Mouse (Mus musculus): Measurements from ENCODE around the gene Slc4a3.
A peak's percentile ranks its signal among the peaks of the same experiment; 100 is the strongest.

Slc4a3 gene

DNA sequence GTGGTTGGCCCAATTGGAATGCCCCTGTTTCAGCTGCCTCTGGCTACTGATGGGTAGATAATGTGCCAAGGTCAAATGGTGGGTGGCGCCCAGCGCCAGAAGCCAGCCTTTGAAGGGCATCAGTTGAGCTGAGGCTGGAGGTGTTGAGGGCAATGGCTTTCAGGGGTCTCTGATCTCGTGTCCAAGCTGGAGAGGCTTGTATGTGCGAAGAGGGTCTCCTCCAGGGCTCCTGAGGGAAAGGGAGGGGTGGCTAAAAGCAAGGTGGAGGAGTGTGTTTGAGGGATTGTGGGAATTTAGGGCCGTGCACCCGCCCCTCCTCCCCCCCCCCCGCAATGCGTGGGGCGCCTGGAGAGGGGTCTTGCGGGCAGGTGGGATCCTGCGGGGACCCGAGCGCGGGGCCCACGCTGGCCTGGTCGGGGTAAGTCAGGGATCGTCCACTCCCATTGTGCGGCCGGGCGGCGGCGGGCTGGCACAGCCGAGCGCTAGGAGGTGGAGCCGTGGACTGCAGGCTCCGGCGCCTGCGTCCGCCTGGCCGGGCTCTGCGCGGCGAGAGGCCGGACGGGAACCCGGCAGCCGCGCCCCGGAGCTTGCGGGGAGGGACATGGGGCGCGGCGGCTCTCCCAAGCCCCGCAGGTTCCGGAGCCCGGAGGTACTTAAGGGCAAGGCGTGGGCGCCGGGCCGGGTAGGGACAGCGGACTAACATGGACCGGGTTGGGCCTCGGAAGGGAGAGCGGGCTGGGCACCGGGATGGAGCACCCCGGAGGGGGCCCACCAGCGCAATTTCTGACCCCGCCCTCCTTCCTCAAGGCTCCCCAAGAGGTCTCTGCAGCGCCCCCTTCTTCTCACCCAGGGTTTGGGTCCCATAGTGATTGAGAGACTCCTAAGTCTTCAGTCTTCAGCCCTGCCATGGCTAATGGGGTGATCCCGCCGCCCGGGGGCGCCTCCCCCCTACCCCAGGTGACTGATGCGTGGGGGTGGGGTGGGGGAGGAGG is at the start of gene Slc4a3:
Gene Slc4a3 (plus strand): TSS at position 302 of the 992 bp plus-strand sequence.
- no peak for DNase-seq

DNA sequence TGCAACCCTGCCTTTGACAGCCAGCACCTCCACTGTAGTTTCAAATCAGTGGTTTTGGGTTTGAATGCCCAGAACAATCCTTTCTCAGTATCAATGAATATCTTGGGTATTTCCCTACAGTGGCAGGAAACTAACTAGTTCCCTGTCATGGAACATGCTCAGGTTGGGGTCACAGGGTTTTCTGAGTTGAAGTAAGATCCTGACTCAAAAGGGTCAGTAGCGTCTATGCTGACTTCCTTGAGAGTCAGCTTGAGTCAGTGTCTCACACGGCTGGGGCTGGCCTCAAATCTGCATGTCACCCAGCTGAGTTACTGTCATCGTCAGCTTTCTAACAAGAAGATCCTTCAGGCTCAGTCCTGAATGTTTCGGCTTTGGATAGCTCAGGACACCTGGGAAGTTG is 47.2 kb upstream of the Slc4a3 start:
- no peak for DNase-seq

DNA sequence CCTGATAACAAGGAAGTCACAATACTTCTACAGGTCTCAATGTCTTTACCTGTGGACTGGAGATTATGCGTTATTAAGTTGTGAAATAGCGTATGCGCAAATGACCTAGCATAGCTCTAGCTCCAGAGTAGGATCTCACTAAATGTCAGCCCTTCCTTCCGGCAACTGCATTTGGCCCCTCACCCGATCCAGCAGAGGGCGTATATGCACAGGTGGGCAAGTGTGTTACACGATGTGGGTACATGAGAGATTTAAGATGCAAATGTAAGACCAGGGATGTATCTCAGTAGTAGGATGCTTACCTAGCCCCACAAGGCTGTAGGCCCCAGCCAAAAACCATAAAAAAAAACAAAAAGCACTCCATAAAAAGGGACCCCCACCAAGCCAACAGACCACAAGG is 46.6 kb upstream of the Slc4a3 start:
- no peak for DNase-seq

DNA sequence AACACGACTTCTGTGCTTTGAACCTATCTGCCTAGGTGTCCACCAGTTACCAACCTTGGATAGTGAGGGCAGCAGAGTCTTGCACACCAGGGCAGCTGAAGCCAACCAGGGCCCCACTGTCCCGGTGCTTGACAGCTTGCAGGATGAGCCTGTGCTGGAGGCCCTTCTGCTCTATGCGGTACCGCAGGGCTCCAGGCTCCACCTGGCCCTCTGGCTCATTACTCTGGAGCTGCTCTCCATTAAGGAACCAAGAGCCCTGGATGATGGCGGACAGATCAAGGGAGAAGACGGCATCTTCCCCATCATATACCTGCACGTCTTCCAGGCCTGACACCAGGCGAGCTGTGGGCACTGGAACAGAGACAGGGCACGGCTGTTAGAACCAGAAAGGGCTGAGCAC is 44.2 kb upstream of the Slc4a3 start:
- DNase-seq = no peak

DNA sequence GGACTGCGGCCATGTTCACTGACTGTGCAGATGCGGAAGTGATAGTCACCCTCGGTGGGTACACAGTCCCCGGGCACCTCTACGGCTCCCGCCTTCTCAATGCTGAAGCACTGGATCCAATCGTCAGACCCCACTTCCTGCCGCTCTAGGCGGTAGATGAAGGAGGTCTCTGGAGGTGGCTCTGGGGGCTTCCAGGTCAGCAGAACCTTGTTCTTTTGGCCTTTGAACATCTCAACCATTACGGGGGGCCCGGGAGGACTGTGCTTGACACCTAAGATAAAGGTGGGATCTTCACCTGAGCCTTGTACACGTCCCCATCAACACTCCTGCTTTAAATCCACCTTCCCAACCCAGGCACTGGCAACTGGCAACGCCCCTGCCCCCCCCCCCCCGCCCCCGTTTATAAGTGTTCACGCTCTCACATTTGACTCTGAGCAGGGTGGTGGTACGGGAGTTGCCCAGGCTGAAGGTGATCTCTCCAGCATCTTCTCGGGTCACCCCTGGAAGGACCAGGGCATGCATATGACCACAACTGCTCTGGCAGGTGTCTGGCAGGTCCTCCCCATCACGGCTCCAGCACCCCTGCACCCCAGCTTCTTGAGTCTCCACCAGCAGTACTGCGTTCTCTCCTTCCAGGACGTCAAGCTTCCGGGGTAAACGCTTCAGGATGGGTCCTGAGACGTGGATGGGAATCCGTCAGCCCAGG is 43.0 kb upstream of the Slc4a3 start:
- no peak for DNase-seq

DNA sequence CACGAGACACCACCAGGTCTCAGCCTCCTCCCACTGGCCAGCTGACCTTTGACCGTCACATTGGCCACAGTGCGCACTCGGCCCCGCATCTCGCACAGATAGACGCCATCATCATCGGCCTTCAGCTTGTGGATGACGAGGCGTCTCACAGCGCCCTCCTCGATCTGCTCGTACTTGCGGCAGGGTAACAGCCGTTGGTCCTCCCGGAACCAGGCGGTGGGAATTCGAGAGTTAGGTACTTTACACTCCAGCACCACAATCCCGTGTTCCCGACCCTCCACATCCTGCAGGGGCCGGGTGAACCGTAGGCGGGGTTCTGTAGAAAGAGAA is 42.5 kb upstream of the Slc4a3 start:
- DNase-seq = no peak

DNA sequence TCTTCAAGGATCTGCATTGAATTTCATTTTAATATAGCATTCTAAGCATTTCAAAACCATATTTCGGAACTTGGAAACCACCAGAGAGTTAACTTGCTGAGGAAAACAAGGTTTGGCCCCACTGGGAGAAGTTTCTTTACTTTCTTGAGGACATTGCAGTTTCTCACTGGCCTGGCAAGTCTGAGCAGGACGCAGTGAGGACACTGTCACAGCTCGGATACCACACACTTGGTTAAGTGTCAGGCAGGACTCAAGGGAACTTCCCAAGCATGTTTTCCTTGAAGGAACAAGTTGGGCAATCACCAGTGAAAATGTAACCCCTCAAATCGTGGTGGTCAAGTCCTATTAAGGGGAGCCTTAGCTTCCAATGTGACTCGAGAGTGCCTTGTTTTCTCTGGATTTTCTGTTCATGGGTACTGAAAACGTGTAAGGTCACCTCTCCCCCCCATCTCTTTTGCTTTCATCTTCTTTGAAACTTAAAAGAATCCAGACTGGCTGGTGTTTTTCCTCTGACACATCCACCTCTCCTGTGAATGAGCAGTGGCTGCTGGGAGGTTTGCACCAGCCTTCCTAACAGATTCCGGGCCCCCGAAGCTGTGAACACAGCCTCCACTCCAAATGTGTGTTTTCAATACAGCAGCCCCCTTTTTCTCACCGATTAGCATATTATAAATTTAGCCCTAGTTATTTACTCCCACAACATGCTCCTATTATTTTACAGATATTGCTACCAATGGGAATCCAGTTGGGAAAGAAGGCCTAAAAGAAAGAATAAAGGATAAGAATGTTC is 41.6 kb upstream of the Slc4a3 start:
- no peak for DNase-seq

DNA sequence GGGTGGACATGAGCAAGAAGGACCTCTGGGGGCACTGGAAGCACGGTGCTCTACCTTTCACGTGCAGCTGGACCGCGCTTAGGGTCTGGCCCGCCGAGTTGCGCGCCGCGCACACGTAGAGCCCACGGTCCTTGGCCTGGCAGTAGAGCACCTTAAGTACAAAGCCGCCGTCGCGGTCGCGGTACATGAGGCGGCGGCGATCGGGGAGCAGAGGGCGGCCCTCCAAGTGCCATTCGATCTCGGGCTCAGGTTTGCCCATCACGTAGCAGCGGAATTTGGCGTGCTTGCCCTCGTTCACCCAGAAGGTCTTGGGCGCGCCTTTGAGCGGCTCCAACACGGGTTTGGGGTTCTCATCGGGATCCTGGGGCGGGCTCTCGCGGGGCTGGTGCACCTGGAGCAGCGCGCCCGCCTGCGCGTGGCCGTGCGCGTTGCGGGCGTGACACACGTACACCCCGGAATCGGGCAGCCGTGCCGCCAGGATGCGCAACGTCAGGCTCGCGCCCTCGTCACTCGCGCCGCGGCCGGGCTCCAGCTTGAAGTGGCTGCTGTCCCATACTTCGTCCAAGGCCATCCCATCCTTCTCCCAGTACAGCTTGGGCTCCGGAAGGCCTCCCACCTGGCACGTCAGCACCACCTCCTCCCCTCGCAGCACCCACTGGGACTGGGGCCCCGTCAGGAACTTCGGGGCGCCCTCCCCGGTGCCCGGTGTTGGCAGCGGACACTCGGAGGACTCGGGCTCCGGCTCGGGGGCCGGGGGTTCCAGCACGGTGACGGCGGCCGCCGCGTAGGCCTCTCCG is 40.7 kb upstream of the Slc4a3 start:
- DNase-seq = peak in 1 of 2 experiments; percentile 28

DNA sequence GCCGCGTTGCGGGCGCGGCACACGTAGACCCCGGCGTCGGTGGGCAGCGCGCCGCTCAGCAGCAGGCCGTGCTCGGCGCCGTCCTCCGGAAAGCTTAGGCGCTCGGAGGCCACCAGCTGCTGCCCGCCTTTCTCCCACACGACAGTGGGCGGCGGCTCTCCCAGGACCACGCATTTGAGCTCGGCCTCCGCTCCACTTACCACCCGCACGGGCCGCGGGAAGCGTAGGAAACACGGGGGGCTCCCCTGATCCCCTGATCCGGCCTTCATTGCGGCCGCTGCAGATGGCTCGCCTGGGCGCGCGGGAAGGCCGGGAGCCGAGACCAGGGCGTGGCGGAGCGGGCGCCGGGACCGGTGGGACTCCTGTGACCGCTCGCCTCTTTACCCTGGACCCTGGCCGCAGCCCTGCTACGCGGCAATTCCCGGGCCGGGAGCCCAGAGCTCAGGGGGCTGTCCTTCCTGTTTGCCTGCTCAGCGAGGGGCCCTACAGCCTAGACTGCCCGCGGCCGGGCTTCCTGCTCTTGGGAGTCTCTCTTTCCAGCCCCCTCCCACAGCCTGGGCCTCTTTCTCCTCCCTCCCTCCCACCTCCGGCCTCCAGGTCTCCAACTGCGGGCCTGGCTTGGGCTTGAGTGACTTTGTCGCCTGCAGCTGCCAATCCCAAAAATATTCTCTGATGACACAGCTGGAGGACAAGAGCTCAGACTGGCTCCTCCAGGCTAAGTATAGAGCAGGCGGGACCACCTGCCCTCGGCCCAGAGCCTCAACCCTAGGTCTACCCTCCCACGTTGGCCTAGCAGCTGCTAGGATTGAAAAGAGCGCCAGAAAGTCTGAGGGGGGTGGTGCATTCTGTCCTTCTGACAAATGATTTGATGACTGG is 39.9 kb upstream of the Slc4a3 start, which contains the start of gene Obsl1:
Gene Obsl1 (minus strand): TSS at position 497 of the 876 bp plus-strand sequence.
- no peak for DNase-seq

DNA sequence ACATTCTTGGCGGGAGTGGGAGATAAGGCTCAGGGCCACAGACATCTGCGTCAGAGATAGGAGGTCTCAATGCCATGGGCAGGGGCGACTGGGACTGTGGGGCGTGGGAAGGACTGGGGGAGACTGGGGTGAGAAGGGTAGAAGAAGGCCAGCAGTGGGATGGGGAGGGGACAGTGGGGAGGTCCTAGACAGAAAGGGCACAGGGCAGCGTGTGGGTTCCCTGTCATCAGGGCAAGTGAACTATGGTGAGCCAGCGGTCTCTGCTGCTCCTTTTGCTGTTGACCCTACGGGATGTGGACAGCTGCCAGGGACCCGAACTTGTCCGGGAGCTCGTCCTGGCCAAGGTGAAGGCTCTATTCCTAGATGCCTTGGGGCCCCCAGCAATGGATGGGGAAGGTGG is 39.1 kb upstream of the Slc4a3 start, which contains the start of gene Inha:
Gene Inha (plus strand): TSS at position 72 of the 400 bp plus-strand sequence.
- no peak for DNase-seq

DNA sequence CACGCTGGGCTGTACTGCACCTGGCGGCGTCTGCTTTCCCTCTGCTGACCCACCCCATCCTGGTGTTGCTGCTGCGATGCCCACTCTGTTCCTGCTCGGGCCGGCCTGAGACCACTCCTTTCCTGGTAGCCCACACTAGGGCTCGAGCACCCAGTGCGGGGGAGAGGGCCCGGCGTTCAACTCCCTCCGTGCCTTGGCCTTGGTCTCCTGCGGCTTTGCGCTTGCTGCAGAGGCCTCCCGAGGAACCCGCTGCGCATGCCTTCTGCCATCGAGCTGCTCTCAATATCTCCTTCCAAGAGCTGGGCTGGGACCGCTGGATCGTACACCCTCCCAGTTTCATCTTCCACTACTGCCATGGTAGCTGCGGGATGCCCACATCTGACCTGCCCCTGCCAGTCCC is 36.5 kb upstream of the Slc4a3 start:
- no peak for DNase-seq

DNA sequence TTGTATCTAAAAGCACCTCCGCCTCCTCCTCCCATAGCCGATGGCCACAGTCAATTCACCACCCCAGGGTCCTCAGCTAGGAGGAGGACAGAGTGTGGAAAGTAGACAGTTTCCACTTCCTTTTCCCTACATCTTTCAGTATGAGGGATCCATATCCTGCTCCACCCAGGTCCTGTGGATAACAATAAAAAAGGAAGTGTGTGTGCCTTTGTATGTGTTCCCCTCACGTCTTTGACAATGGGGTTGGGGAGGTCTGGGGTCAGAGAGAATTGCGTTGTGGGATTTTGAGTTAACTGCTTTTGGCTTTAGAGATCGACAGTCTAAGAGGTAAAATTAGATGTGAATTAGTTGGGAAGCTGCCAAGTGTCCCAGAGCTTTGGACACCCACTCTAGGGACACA is 35.9 kb upstream of the Slc4a3 start:
- no peak for DNase-seq

DNA sequence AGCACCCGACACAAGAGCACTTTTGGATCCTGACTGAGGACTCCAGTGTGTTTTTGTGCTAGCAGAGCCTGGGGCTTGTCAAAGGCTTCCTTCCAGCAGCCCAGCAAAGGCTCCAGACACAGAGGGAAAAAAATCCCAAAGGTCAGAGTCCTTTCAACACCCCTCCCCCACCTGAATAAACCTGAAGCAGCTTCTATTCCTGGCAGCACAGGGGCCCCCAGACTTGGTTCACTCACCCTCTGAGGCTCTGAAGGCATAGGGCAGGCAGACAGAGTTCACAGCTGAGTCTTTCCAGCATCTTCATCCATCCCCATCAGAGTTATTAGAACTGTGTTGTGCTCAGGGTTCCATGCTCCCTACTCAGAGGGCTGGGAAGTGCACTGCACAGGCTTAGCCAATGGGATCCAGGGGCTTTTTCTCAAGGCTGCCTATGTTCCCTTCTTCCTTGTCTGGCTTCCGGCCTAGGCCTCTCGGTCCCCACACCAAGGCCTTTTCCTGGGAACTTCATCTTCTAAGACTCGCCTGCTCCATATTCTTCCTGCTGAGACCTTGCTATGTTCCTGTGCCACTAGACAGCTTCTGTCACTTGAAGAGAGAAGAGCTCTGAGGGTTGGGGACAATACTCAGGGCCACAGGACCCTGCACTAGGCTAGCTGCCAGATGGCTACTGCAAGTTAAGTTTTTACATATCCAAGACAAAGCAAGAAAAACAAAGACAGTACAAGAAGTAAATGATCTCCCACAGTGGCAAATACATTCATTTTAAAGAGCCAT is 34.4 kb upstream of the Slc4a3 start:
- DNase-seq = no peak

DNA sequence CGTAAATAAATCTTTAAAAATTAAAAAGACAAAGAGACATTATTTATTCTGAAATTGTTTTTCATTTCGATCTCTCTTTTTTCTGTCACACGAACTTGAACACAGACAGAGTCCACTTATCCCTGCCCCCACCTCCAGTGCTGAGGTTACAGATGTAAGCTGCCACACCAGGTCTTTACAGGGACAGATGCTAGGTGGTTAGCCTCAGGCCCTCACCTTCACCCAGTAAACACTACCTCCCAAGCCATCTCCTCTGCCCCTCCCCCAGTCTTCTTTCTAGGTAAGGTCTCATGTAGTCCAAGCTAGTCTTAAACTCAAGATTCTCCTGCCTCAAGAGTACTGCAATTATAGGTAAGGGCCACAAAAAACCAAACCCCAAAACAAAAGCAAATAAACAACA is 33.5 kb upstream of the Slc4a3 start:
- no peak for DNase-seq

DNA sequence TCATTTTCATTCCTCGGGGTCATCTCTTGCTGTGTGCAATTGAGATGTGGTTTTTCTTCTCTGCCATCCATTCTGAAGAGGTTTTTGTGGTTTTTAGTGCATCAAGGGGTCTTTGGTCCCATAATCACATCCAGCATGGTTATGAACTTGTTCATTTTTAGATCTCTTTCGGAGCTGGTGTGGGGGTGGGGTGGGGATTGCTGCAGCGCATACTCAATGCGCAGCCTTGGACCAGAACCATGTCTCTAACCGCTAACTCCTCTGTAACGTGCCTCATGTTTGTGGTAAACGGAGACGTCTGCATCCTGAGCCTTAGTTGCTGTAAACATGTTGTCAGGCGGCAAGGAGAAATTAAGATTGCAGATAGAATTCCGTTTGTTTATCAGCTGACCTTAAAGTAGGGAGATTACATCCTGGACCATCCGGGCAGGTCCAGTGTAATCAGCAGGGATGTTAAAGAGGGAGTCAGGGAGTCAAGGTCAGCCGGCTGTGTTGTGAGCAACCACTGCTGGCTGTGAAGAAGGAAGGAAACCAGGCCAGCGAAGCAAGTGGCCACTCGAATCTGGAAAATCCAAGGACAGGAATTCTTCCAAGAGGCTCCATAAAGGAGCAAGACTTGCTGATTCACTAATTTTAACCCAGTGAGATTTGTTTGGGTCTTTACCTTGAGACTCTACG is 29.2 kb upstream of the Slc4a3 start:
- DNase-seq = no peak

DNA sequence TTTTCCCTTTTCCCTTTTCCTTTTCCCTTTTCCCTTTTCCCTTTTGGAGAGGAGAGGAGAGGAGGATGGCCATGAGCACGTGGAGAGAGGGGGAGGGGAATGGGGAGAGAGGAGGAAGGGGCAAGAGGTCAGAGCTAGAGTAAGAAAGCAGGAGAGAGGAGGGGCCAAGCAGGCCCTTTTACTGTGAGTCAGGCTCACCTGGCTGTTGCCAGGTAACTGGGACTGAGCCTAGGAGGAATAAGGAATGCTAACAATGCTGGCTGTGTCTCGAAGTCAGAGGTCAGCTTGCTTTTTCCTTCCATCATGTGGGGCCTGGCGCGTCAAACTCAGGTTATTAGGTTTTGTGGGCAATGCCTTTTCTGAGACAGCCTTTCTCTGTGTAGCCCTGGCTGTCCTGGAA is 28.1 kb upstream of the Slc4a3 start:
- DNase-seq = no peak

DNA sequence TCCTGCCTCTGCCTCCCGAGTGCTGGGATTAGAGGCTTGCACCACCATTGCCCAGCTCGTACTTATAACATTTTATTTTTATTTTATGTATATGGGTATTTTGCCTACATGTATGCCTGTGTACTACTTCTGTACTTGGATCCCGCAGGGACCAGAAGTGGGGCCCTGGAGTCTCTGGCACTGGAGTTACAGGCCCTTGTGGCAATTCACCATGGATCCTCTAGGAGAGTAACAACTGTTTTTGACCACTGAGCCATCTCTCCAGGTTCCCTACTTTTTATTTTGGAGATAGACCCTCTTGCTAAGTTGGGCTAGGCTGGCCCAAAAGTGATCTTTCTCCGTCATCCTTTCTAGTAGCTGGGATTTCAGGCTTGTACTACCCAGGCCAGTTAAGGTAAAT is 27.6 kb upstream of the Slc4a3 start:
- no peak for DNase-seq

DNA sequence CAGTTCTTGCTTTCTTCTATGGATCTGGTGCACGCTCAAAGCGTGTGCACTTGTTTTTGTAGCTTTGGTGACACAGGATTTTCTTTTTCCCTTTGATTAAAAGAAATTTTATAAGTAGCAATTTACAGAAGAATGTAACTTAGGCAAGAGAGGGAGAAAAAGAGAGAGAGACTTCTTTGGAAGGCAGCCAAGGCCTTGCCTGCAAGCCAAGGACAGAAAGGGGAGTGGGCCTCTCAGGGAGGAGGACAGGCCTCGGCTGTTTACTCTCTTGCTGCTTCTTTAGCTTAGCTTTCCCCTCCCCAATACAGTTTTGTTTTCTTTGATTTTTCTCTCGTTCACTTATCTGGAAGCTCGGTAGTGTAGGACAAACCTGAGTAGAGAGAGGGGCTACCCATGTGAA is 26.5 kb upstream of the Slc4a3 start:
- no peak for DNase-seq

DNA sequence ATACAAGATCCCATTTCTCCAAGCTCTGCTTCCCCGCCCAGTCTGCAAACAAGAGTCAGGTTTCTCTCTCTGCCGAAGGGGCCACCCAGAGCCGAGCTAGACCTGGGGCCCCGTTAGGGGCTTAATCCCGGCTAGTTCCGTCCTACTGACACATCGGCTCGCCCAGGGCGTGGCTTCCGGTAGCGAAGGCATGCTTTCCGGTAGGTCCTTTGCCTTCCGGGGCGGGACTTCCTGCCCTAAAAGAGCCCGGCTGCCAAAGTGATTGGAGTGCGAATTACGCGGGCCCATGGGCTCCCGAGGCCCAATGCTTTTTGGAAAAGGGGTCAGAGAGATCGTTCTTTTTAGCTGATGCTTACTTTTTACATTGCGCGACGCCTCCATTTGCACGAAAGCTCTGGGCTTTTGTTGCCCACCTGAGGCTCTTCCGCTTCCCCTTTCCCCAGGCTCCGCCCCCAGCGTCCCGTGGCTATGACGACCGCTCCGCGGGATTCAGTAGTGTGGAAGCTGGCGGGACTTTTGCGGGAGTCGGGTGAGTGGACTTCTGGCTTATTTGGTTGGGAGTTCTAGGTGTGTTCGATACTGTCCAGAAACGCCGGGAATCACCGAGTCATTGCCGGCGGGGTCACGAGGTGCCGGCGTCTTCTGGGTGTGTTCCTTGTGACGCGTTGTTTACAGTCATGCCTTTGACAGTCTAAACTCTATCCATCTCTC is 24.6 kb upstream of the Slc4a3 start, which contains the start of gene Stk11ip:
Gene Stk11ip (plus strand): TSS at position 209 of the 711 bp plus-strand sequence.
- DNase-seq = peak; percentile 83 to 85
